Mouse (Mus musculus) forebrain, embryonic 13.5 days (tissue): ENCODE measurements at regions not wholly inside any gene's neighbourhood (a gene's known extent, or its start where the extent isn't known, plus 50 kb on each side); places are given as distances from the start of the nearest gene placed in this dataset.

Experiments
- ATAC-seq: fragments of 200-750 bp; cut with Nextera tagmentation; 2 replicates; pipeline ENCODE4 v1.8.0; 2017
- H3K27ac ChIP-seq: fragments of 300-500 bp; sonication (generic); 2 replicates; pipeline ENCODE4 v1.5.1; 2015; ENCODE audit warnings: inconsistent platforms, mild to moderate bottlenecking, moderate library complexity
- H3K27me3 ChIP-seq: fragments of 300-500 bp; sonication (generic); 2 replicates; pipeline ENCODE4 v1.6.1; 2015; ENCODE audit warnings: mild to moderate bottlenecking, inconsistent platforms
- H3K36me3 ChIP-seq: fragments of 300-500 bp; sonication (generic); 2 replicates; pipeline ENCODE4 v1.6.1; 2015; ENCODE audit warnings: mild to moderate bottlenecking, inconsistent platforms; ENCODE audit not compliant: poor library complexity, severe bottlenecking
- H3K4me1 ChIP-seq: fragments of 300-500 bp; sonication (generic); 2 replicates; pipeline ENCODE4 v1.6.1; 2015; ENCODE audit warnings: inconsistent platforms
- H3K4me2 ChIP-seq: fragments of 300-500 bp; sonication (generic); 2 replicates; pipeline ENCODE4 v1.6.1; 2015; ENCODE audit warnings: inconsistent platforms, mild to moderate bottlenecking, moderate library complexity
- H3K4me3 ChIP-seq: fragments of 300-500 bp; sonication (generic); 2 replicates; pipeline ENCODE4 v1.5.1; 2015; ENCODE audit warnings: mild to moderate bottlenecking, inconsistent platforms
- H3K9ac ChIP-seq: fragments of 300-500 bp; sonication (generic); 2 replicates; pipeline ENCODE4 v1.6.1; 2015; ENCODE audit warnings: mild to moderate bottlenecking, inconsistent platforms
- H3K9me3 ChIP-seq: fragments of 300-500 bp; sonication (generic); replicated peaks from 2 replicates; pipeline ENCODE4 v1.6.1; 2016; ENCODE audit warnings: inconsistent platforms
- WGBS: fragments of 180-500 bp; shearing (Covaris S2); methylation state at CpG from one replicate; pipeline ENCODE4 v1.1.7; 2015; 5-methylcytosine and 5-hydroxymethylcytosine counted together

- Histone ChIP-seq H3K4me1 (no peaks in the 10 kb centered on the region), H3K36me3 (no peaks in the 10 kb centered on the region), H3K9me3 (no peaks in the 10 kb centered on the region), H3K4me3 (no peak overlapping the region), H3K9ac (no peak overlapping the region), H3K27me3 (no peaks in the 10 kb centered on the region), H3K27ac (no peak overlapping the region), H3K4me2 (no peak overlapping the region)
- peak; percentile 75 for ATAC-seq
- WGBS = 23% methylated on average over 4 of the region's 4 CpGs
These were observed 59.3 kb downstream of the 1700080O16Rik start for GRCm38 (mm10) chrX:51913247-51913646.

GRCm38 (mm10) chrX:51911566-51911965, 61.0 kb downstream of the 1700080O16Rik start:
- Histone ChIP-seq H3K27me3 (no peaks in the 10 kb centered on the region), H3K36me3 (no peaks in the 10 kb centered on the region), H3K9ac (no peak overlapping the region), H3K4me1 (no peaks in the 10 kb centered on the region), H3K4me2 (no peak overlapping the region), H3K27ac (no peak overlapping the region), H3K9me3 (no peaks in the 10 kb centered on the region), H3K4me3 (no peak overlapping the region)
- 58% methylated on average over 1 of the region's 1 CpGs for WGBS
- ATAC-seq = no peak

- no peaks in the 10 kb centered on the region for H3K4me1 ChIP-seq
- no peak for ATAC-seq
- no peaks in the 10 kb centered on the region for H3K36me3 ChIP-seq
- no peak overlapping the region for H3K4me2 ChIP-seq
- no peaks in the 10 kb centered on the region for H3K9me3 ChIP-seq
- no peak overlapping the region for H3K27ac ChIP-seq
- H3K4me3 ChIP-seq = no peak overlapping the region
- WGBS = 74% methylated on average over 1 of the region's 1 CpGs
- no peak overlapping the region for H3K9ac ChIP-seq
- no peaks in the 10 kb centered on the region for H3K27me3 ChIP-seq
These were observed 62.0 kb downstream of the 1700080O16Rik start for GRCm38 (mm10) chrX:51910576-51910975.

- Histone ChIP-seq H3K27me3 (no peaks in the 10 kb centered on the region), H3K36me3 (no peaks in the 10 kb centered on the region), H3K4me1 (no peaks in the 10 kb centered on the region), H3K4me2 (no peak overlapping the region), H3K4me3 (no peak overlapping the region), H3K9me3 (no peaks in the 10 kb centered on the region), H3K9ac (no peak overlapping the region), H3K27ac (no peak overlapping the region)
- WGBS = 87% methylated on average over 4 of the region's 4 CpGs
- ATAC-seq = no peak
These were observed 74.1 kb downstream of the 1700080O16Rik start for GRCm38 (mm10) chrX:51898445-51898844.

GRCm38 (mm10) chrX:51897059-51897458, 75.5 kb downstream of the 1700080O16Rik start:
- ATAC-seq = no peak
- no peak overlapping the region for H3K4me2 ChIP-seq

GRCm38 (mm10) chrX:51895646-51896190, 76.9 kb downstream of the 1700080O16Rik start:
- WGBS = 69% methylated on average over 10 of the region's 10 CpGs
- no peak overlapping the region for H3K9ac ChIP-seq
- no peaks in the 10 kb centered on the region for H3K4me1 ChIP-seq
- ATAC-seq = no peak
- H3K27ac ChIP-seq = no peak overlapping the region
- H3K27me3 ChIP-seq = no peaks in the 10 kb centered on the region
- H3K4me3 ChIP-seq = no peak overlapping the region
- H3K4me2 ChIP-seq = no peak overlapping the region
- no peaks in the 10 kb centered on the region for H3K36me3 ChIP-seq
- H3K9me3 ChIP-seq = no peaks in the 10 kb centered on the region

More at GRCm38 (mm10) chrX:51897059-51897458, 75.5 kb downstream of the 1700080O16Rik start:
- H3K9ac ChIP-seq = no peak overlapping the region
- no peaks in the 10 kb centered on the region for H3K9me3 ChIP-seq
- no peaks in the 10 kb centered on the region for H3K36me3 ChIP-seq
- WGBS = 19% methylated on average over 5 of the region's 5 CpGs
- no peak overlapping the region for H3K4me3 ChIP-seq
- no peak overlapping the region for H3K27ac ChIP-seq
- H3K27me3 ChIP-seq = no peaks in the 10 kb centered on the region
- no peaks in the 10 kb centered on the region for H3K4me1 ChIP-seq

- ATAC-seq = no peak
- 70% methylated on average over 1 of the region's 1 CpGs for whole genome bisulfite sequencing
- Histone ChIP-seq H3K27ac (no peak overlapping the region), H3K4me3 (no peak overlapping the region), H3K4me2 (no peak overlapping the region), H3K9ac (no peak overlapping the region), H3K4me1 (no peaks in the 10 kb centered on the region), H3K36me3 (no peaks in the 10 kb centered on the region), H3K9me3 (no peaks in the 10 kb centered on the region), H3K27me3 (no peaks in the 10 kb centered on the region)
These were observed 79.9 kb downstream of the 1700080O16Rik start for GRCm38 (mm10) chrX:51892716-51893115.

GRCm38 (mm10) chrX:51886129-51886528, 85.1 kb upstream of the Usp26 start:
- Histone ChIP-seq H3K4me1 (no peaks in the 10 kb centered on the region), H3K27me3 (no peaks in the 10 kb centered on the region), H3K9ac (no peak overlapping the region), H3K4me3 (no peak overlapping the region), H3K4me2 (no peak overlapping the region), H3K27ac (no peak overlapping the region), H3K36me3 (no peaks in the 10 kb centered on the region), H3K9me3 (no peaks in the 10 kb centered on the region)
- no peak for ATAC-seq
- 55% methylated on average over 5 of the region's 5 CpGs for WGBS
